Mouse (Mus musculus) lung, postnatal 0 days (tissue): ENCODE measurements at regions not wholly inside any gene's neighbourhood (a gene's known extent, or its start where the extent isn't known, plus 50 kb on each side); places are given as distances from the start of the nearest gene placed in this dataset.

Experiments
- ATAC-seq: fragments of 200-750 bp; cut with Nextera tagmentation; 2 replicates; pipeline ENCODE4 v1.8.0; 2017; ENCODE audit warnings: moderate library complexity
- DNase-seq: peaks from one replicate; pipeline ENCODE4 v3.0.0-alpha.2; 2016; ENCODE audit warnings: low spot score
- H3K27ac ChIP-seq: fragments of 300-500 bp; sonication (generic); 2 replicates; pipeline ENCODE4 v1.5.1; 2014; ENCODE audit warnings: antibody characterized with exemption, mild to moderate bottlenecking, low read length, mixed read lengths
- H3K27me3 ChIP-seq: fragments of 300-500 bp; sonication (generic); replicated peaks from 2 replicates; pipeline ENCODE4 v1.6.1; 2014; ENCODE audit warnings: low read length, mixed read lengths; ENCODE audit not compliant: insufficient read depth
- H3K36me3 ChIP-seq: fragments of 300-500 bp; sonication (generic); 2 replicates; pipeline ENCODE4 v1.6.1; 2014; ENCODE audit warnings: low read length, mixed read lengths; ENCODE audit not compliant: insufficient read depth
- H3K4me1 ChIP-seq: fragments of 300-500 bp; sonication (generic); 2 replicates; pipeline ENCODE4 v1.6.1; 2014; ENCODE audit warnings: antibody characterized with exemption, low read depth, low read length, mixed read lengths; ENCODE audit not compliant: insufficient read depth
- H3K4me2 ChIP-seq: fragments of 300-500 bp; sonication (generic); replicated peaks from 2 replicates; pipeline ENCODE4 v1.6.1; 2014; ENCODE audit warnings: low read depth, mild to moderate bottlenecking, low read length, moderate library complexity, mixed read lengths
- H3K4me3 ChIP-seq: fragments of 300-500 bp; sonication (generic); 2 replicates; pipeline ENCODE4 v1.5.1; 2014; ENCODE audit warnings: low read depth, low read length
- H3K9ac ChIP-seq: fragments of 300-500 bp; sonication (generic); replicated peaks from 2 replicates; pipeline ENCODE4 v1.6.1; 2014; ENCODE audit warnings: low read depth, mild to moderate bottlenecking
- H3K9me3 ChIP-seq: fragments of 300-500 bp; sonication (generic); 2 replicates; pipeline ENCODE4 v1.6.1; 2016; ENCODE audit warnings: low read length, mixed read lengths
- CTCF ChIP-seq: IDR thresholded peaks from 2 replicates; pipeline ENCODE4 v1.5.1; 2016; ENCODE audit warnings: antibody characterized with exemption, mild to moderate bottlenecking
- EP300 ChIP-seq: IDR thresholded peaks from 2 replicates; pipeline ENCODE4 v1.6.1; 2016; ENCODE audit warnings: antibody characterized with exemption, mild to moderate bottlenecking, control low read depth
- WGBS: fragments of 180-500 bp; shearing (Covaris S2); extraction: QIAGEN DNeasy Blood & Tissue Kit; methylation state at CpG from one replicate; pipeline ENCODE4 v1.1.7; 2014; 5-methylcytosine and 5-hydroxymethylcytosine counted together

DNA sequence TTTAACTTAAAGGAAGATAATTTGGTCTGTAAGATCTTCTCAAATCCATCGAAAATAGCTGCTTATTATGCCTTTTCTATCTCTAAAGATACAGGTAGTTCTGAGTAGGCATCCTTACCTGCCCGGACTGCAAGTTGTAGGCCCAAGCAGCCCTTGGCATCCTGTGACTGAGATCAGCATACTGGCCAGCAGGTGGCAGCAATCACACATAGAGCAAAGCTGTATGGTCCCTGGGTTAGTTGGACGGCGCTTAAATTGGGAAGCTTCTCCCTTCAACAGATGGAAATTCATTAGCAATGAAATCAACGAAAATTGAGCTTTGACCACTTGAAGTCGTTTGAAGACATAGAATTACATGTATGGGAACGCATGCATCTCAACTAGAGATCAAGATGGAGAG is 61.0 kb downstream of the Ccng2 start:
- Histone ChIP-seq H3K4me2 (no peak overlapping the region), H3K9me3 (no peaks in the 10 kb centered on the region), H3K27ac (no peak overlapping the region), H3K27me3 (no peaks in the 10 kb centered on the region), H3K36me3 (no peaks in the 10 kb centered on the region), H3K4me3 (no peak overlapping the region), H3K4me1 (no peaks in the 10 kb centered on the region), H3K9ac (no peak overlapping the region)
- 21% methylated on average over 7 of the region's 7 CpGs for WGBS
- peak; percentile 63 for DNase-seq
- ATAC-seq = no peak
- peak; percentile 89 for TF ChIP-seq CTCF
- no peak for TF ChIP-seq EP300

DNA sequence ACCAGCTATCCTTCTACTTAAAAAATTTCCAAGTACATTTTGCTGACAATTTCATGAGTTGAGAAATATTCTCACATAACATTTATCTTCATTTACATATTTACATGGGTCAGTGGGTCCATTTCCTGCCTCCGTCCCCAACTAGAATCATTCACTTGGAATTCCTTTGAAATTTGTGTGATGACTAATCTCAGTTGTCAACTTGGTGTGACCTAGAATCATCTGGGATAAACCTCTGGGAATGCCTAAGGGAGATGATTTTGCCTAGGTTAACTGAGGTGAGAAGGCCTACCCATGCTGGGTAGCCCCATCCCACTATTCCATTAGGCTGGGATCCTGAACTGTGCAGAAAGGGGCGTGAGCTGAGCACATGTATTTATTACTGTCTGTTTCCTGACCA is 63.8 kb downstream of the Ccng2 start:
- Histone ChIP-seq H3K27ac (no peak overlapping the region), H3K36me3 (no peaks in the 10 kb centered on the region), H3K4me2 (no peak overlapping the region), H3K27me3 (no peaks in the 10 kb centered on the region), H3K9ac (no peak overlapping the region), H3K9me3 (no peaks in the 10 kb centered on the region), H3K4me1 (no peaks in the 10 kb centered on the region), H3K4me3 (no peak overlapping the region)
- DNase-seq = no peak
- no peak for ATAC-seq
- no peak for TF ChIP-seq CTCF
- no peak for TF ChIP-seq EP300
- 39% methylated on average over 2 of the region's 2 CpGs for WGBS

DNA sequence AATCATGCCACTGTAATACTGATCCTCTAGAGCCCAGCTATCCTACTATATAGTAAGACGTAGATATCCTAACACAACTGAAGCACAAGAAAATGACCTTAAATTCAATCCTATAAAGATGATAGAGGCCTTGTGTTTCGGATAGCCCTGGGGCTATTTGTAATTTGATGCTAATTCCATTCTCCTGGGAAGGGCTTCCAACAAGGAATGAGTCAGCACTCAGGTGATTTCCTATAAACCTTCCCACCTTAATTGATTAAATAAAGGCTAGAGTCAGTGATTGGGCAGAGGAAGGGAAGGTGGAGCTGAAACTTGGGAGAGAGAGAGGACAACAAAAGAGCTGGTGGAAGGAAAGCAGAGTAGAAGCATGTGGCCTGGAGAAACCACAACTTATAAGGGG is 86.0 kb downstream of the Ccng2 start:
- ATAC-seq (no peak), DNase-seq (no peak)
- Histone ChIP-seq H3K27me3 (no peaks in the 10 kb centered on the region), H3K4me1 (no peaks in the 10 kb centered on the region), H3K4me3 (no peak overlapping the region), H3K36me3 (no peaks in the 10 kb centered on the region), H3K27ac (no peak overlapping the region), H3K9ac (no peak overlapping the region), H3K9me3 (no peaks in the 10 kb centered on the region), H3K4me2 (no peak overlapping the region)
- TF ChIP-seq EP300 (no peak), CTCF (no peak)
- 70% methylated on average over 2 of the region's 2 CpGs for WGBS
